22 mouse cellular contexts compared by ENCODE assay signal in the genomic region with DNA sequence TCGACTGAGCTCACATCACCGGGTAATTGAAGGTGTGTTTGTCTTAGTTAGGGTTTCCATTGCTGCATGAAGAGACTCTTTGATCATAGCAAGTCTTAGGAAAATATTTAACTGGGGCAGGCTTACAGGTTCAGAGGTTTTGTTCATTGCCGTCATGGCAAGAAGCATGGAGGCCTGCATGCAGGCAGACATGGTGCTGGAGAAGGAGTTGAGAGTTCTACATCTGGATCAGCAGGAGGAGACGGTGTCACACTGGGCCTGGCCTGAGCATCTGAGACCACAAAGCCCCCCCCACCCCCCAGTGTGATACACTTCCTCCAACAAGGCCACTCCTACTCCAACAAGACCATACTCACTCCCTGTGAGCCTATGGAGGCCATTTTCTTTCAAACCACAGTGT.
DNase-seq lines count a peak whose midpoint lies in the region; ATAC-seq and TF ChIP-seq lines count a peak whose summit lies in the region.
"Had no signal": no experiment of that assay in that cellular context is flagged by ENCODE, and none has a peak within 500 bp of the region (broad histone marks: within the 10 kb centered on the region; RNA-seq: fewer than 3 reads in every experiment).

No protein-coding gene starts in this region.

- H3K27ac ChIP-seq in kidney, adult 2 months (ENCODE audit: insufficient read depth, low read depth, low read length), result no peak overlapping the region
- H3K27ac ChIP-seq in kidney, embryonic 14.5 days (ENCODE audit: low read depth, low read length), result no peak overlapping the region
- peak overlapping the region; percentile 56 for H3K27ac ChIP-seq in kidney, embryonic 16.5 days (ENCODE audit: low read length)
- H3K27ac ChIP-seq: embryonic facial prominence, embryonic 13.5 days; embryonic facial prominence, embryonic 15.5 days; forebrain, embryonic 10.5 days; forebrain, embryonic 12.5 days had no signal

- TF ChIP-seq CTCF in kidney, adult 2 months (conservative IDR thresholded peaks at IDR 0.05; ENCODE audit: insufficient read depth, insufficient read length, low read depth, low read length), result no peak

- TF ChIP-seq POLR2A in kidney, adult 2 months (IDR thresholded peaks at IDR 0.05; ENCODE audit: low read depth, low read length), result no peak

- ATAC-seq in kidney, embryonic 14.5 days (ENCODE audit: low FRiP score, low TSS enrichment), result peak; percentile 34; the same call in 1 of the 2 replicates
- ATAC-seq in kidney, embryonic 16.5 days (ENCODE audit: low FRiP score, low TSS enrichment), result peak; percentile 53; the same call in 1 of the 2 replicates
- ATAC-seq: forebrain, embryonic 14.5 days had no signal

- no peaks in the 10 kb centered on the region for H3K27me3 ChIP-seq in kidney, adult 2 months (replicated peaks; ENCODE audit: control insufficient read depth, insufficient read depth, low read length)
- no peaks in the 10 kb centered on the region for H3K27me3 ChIP-seq in kidney, embryonic 14.5 days (ENCODE audit: control insufficient read depth, insufficient read depth, low read length)
- H3K27me3 ChIP-seq in kidney, embryonic 16.5 days (ENCODE audit: insufficient read depth, low read length), result no peaks in the 10 kb centered on the region
- H3K27me3 ChIP-seq: embryonic facial prominence, embryonic 13.5 days; embryonic facial prominence, embryonic 15.5 days had no signal

- no peaks in the 10 kb centered on the region for H3K36me3 ChIP-seq in kidney, adult 2 months (ENCODE audit: control insufficient read depth, insufficient read depth, low read length)
- no peaks in the 10 kb centered on the region for H3K36me3 ChIP-seq in kidney, embryonic 14.5 days (ENCODE audit: control insufficient read depth, insufficient read depth, low read length)
- H3K36me3 ChIP-seq in kidney, embryonic 16.5 days (ENCODE audit: insufficient read depth, low read length), result no peaks in the 10 kb centered on the region
- H3K36me3 ChIP-seq: embryonic facial prominence, embryonic 13.5 days; embryonic facial prominence, embryonic 15.5 days; forebrain, embryonic 10.5 days; forebrain, embryonic 12.5 days had no signal

- DNase-seq in kidney, adult 2 months, result peak; percentile 41
- no peak for DNase-seq in kidney, adult 8-10 months
- DNase-seq in kidney, postnatal 14 days, result no peak
- DNase-seq in kidney, adult 11 months, result no peak
- DNase-seq: adrenal gland, adult 2 months; adrenal gland, postnatal 10 days; adrenal gland, postnatal 25 days; cerebellum, adult 11 months; cerebellum, adult 18-20 months; cerebellum, adult 8-10 months; cerebellum, adult 9-11 months; cerebellum, postnatal 14 days; cerebellum, postnatal 36 days; embryo, embryonic 11 days had no signal

- no peak overlapping the region for H3K9ac ChIP-seq in kidney, embryonic 14.5 days (ENCODE audit: low read depth, low read length)
- no peak overlapping the region for H3K9ac ChIP-seq in kidney, embryonic 16.5 days (replicated peaks; ENCODE audit: low read length)
- H3K9ac ChIP-seq: embryonic facial prominence, embryonic 13.5 days; embryonic facial prominence, embryonic 15.5 days; forebrain, embryonic 12.5 days had no signal

- WGBS in kidney, adult 2 months, result 53% methylated on average over 4 of the region's 4 CpGs
- WGBS in kidney, embryonic 14.5 days, result 61% methylated on average over 4 of the region's 4 CpGs
- 52% methylated on average over 4 of the region's 4 CpGs for WGBS in kidney, embryonic 16.5 days

- H3K4me3 ChIP-seq in kidney, adult 2 months (ENCODE audit: insufficient read depth, low read depth, low read length), result no peak overlapping the region
- H3K4me3 ChIP-seq in kidney, embryonic 14.5 days (ENCODE audit: low read length), result no peak overlapping the region
- no peak overlapping the region for H3K4me3 ChIP-seq in kidney, embryonic 16.5 days (ENCODE audit: low read length)
- H3K4me3 ChIP-seq: embryonic facial prominence, embryonic 13.5 days; embryonic facial prominence, embryonic 15.5 days; erythroblast, embryonic 14.5 days; forebrain, embryonic 10.5 days; forebrain, embryonic 12.5 days had no signal

- no peak overlapping the region for H3K4me2 ChIP-seq in kidney, embryonic 14.5 days (replicated peaks; ENCODE audit: low read depth, low read length)
- no peak overlapping the region for H3K4me2 ChIP-seq in kidney, embryonic 16.5 days (replicated peaks; ENCODE audit: low read depth, low read length)
- H3K4me2 ChIP-seq: embryonic facial prominence, embryonic 13.5 days; embryonic facial prominence, embryonic 15.5 days; forebrain, embryonic 12.5 days had no signal

- H3K4me1 ChIP-seq in kidney, adult 2 months (ENCODE audit: control insufficient read depth, insufficient read depth, low read length), result no peaks in the 10 kb centered on the region; the same call in 1 of the 2 replicates
- H3K4me1 ChIP-seq in kidney, embryonic 14.5 days (ENCODE audit: control insufficient read depth, insufficient read depth, low read length), result peaks cover 6% of the 10 kb centered on the region; the same call in 1 of the 2 replicates
- peaks cover 7% of the 10 kb centered on the region; the same call in 1 of the 2 replicates for H3K4me1 ChIP-seq in kidney, embryonic 16.5 days (ENCODE audit: insufficient read depth, low read length)

- H3K9me3 ChIP-seq in kidney, embryonic 14.5 days (ENCODE audit: control insufficient read depth, low read length), result peaks cover 7% of the 10 kb centered on the region; the same call in 1 of the 2 replicates
- peaks cover 7% of the 10 kb centered on the region; the same call in 1 of the 2 replicates for H3K9me3 ChIP-seq in kidney, embryonic 16.5 days (ENCODE audit: low read length)
- H3K9me3 ChIP-seq: embryonic facial prominence, embryonic 15.5 days had no signal
